Mouse (Mus musculus): ENCODE results near the gene Nck2.

DNA sequence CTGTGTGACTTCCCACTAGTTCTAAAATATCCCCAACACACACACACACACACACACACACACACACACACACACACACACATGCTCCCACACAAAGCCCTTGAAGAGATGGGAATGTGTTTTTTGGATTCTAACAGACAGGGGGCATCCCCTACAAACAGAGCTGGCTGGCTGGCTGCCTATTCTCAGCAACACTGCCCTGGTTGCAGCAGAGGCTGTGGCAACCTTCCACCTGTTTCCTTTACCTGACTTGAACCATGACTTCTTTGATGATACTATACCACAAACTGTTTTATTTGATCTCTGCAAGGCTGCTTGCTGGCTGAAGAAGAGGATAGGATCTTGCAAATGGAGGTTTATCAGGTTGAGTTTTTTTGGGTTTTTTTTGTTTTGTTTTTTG lies 41.0 kb upstream of the Nck2 start:
- TF ChIP-seq POLR2A (IDR thresholded peaks at IDR 0.05; ENCODE audit: insufficient read length, low read depth) (no peak), SRF (IDR thresholded peaks at IDR 0.05; ENCODE audit: control insufficient read depth, insufficient read length, low read depth) (no peak), POLR2AphosphoS2 (IDR thresholded peaks at IDR 0.05; ENCODE audit: insufficient read length, low read depth) (no peak), MAX (IDR thresholded peaks at IDR 0.05; ENCODE audit: low read depth) (no peak), CEBPB (IDR thresholded peaks at IDR 0.05; ENCODE audit: insufficient read depth, poor library complexity, severe bottlenecking) (no peak), TCF3 (IDR thresholded peaks at IDR 0.05; ENCODE audit: insufficient read length, low read depth) (no peak), MYOG (IDR thresholded peaks at IDR 0.05; ENCODE audit: control insufficient read depth in 1 of 3, insufficient read depth in 1 of 3, insufficient read length in 2 of 3, low read depth in 2 of 3) (no peak), USF1 (IDR thresholded peaks at IDR 0.05; ENCODE audit: low read depth) (no peak), TCF12 (IDR thresholded peaks at IDR 0.05; ENCODE audit: insufficient read depth, poor library complexity, severe bottlenecking) (no peak), E2F4 (IDR thresholded peaks at IDR 0.05; ENCODE audit: insufficient read depth) (no peak)

Measured in myocyte (in vitro differentiated cells).